Mouse (Mus musculus) neural tube, embryonic 15.5 days (tissue): ENCODE data around the gene Abhd17a. TPM values are rescaled to one million over a fixed set of nuclear protein-coding genes. Genes with fewer than 3 reads are reported as not detected.

Source experiments
- ATAC-seq: fragments of 200-750 bp; cut with Nextera tagmentation; 2 replicates; pipeline ENCODE4 v1.8.0; 2017; ENCODE audit warnings: mild to moderate bottlenecking, moderate TSS enrichment, moderate library complexity; ENCODE audit not compliant: low FRiP score
- H3K27ac ChIP-seq: fragments of 300-500 bp; sonication (generic); replicated peaks from 2 replicates; pipeline ENCODE4 v1.5.1; 2015; ENCODE audit warnings: mild to moderate bottlenecking, inconsistent platforms
- H3K27me3 ChIP-seq: fragments of 300-500 bp; sonication (generic); replicated peaks from 2 replicates; pipeline ENCODE4 v1.6.1; 2015; ENCODE audit warnings: inconsistent platforms
- H3K36me3 ChIP-seq: fragments of 300-500 bp; sonication (generic); 2 replicates; pipeline ENCODE4 v1.6.1; 2015; ENCODE audit warnings: inconsistent platforms
- H3K4me1 ChIP-seq: fragments of 300-500 bp; sonication (generic); 2 replicates; pipeline ENCODE4 v1.6.1; 2015; ENCODE audit warnings: inconsistent platforms
- H3K4me2 ChIP-seq: fragments of 300-500 bp; sonication (generic); 2 replicates; pipeline ENCODE4 v1.6.1; 2015; ENCODE audit warnings: inconsistent platforms, mild to moderate bottlenecking, moderate library complexity
- H3K4me3 ChIP-seq: fragments of 300-500 bp; sonication (generic); replicated peaks from 2 replicates; pipeline ENCODE4 v1.5.1; 2015; ENCODE audit warnings: mild to moderate bottlenecking, inconsistent platforms
- H3K9ac ChIP-seq: fragments of 300-500 bp; sonication (generic); replicated peaks from 2 replicates; pipeline ENCODE4 v1.6.1; 2015; ENCODE audit warnings: mild to moderate bottlenecking, inconsistent platforms
- H3K9me3 ChIP-seq: fragments of 300-500 bp; sonication (generic); replicated peaks from 2 replicates; pipeline ENCODE4 v1.6.1; 2016; ENCODE audit warnings: inconsistent platforms
- WGBS: fragments of 180-500 bp; shearing (Covaris S2); methylation state at CpG from one replicate; pipeline ENCODE4 v1.1.7; 2015; ENCODE audit warnings: mixed read lengths; 5-methylcytosine and 5-hydroxymethylcytosine counted together
- polyA plus RNA-seq: library from polyadenylated mRNA; unstranded; fragments of >200 nt; fragmentation: Nextera tagmentation; extraction: Ambion mirVana; gene quantifications from 2 replicates; pipeline ENCODE4 v1.2.1, GENCODE M21; 2015

The Abhd17a gene
- polyA plus RNA-seq, 1 experiment from 2014 or later = 152 TPM

- WGBS = 78% methylated on average over 12 of the region's 12 CpGs
- H3K9me3 ChIP-seq = no peaks in the 10 kb centered on the region
- no peaks in the 10 kb centered on the region for H3K27me3 ChIP-seq
- H3K36me3 ChIP-seq = peaks cover 28% of the 10 kb centered on the region
- no peak overlapping the region for H3K4me3 ChIP-seq
- H3K9ac ChIP-seq = no peak overlapping the region
- no peak for ATAC-seq
- peak overlapping the region; percentile 18; the same call in 1 of the 2 replicates for H3K27ac ChIP-seq
- H3K4me2 ChIP-seq = peak overlapping the region; percentile 23; the same call in 1 of the 2 replicates
- peaks cover 46% of the 10 kb centered on the region for H3K4me1 ChIP-seq
Observed at GRCm38 (mm10) chr10:80584642-80585552, 5.2 kb downstream of the Abhd17a start.

DNA sequence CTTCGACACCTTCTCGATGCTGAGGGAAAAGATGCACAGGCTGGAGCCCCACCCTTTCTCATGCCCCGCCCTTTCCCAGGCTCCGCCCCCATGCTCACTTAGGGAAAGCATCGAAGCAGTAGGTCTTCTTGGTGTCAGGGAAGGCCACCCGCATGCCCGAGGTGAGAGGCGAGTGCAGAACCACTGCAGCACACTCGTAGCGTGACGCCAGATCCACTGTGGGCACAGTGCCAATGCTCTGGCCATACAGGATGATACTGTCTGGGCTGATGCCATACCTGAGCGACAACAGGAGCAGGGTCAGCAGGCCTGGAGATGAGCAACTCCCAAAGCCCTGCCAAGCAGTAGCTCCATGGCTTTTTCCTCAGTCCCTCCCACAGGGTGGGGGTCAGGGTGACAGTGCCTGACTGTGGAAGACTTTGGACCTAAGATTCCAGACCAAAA, 6.1 kb downstream of the Abhd17a start:
- H3K27me3 ChIP-seq = no peaks in the 10 kb centered on the region
- 65% methylated on average over 12 of the region's 12 CpGs for WGBS
- ATAC-seq = no peak
- no peak overlapping the region for H3K4me3 ChIP-seq
- no peak overlapping the region for H3K4me2 ChIP-seq
- peaks cover 40% of the 10 kb centered on the region for H3K4me1 ChIP-seq
- H3K9me3 ChIP-seq = no peaks in the 10 kb centered on the region
- 0 out of 2 replicates have a peak overlapping the region, but pooled peaks have one; percentile 18 for H3K27ac ChIP-seq
- H3K36me3 ChIP-seq = peaks cover 28% of the 10 kb centered on the region
- H3K9ac ChIP-seq = no peak overlapping the region

DNA sequence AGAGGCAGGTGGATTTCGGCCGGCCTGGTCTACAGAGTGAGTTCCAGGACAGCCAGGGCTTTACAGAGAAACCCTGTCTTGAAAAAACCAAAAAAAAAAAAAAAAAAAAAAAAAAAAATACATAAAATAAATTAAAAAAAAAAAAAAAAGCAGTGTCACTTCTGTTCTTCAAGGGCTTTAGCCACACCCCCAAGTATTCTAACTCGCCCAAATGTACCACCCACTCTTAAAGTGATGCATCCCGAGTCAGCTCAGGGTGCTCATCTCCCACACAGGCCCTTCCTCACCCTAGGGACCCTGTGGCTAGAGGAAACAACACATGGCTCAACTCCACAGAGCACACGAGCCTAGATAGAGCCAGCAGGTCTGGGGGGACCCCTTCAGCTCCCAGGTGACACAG, 7.1 kb downstream of the Abhd17a start:
- WGBS = 86% methylated on average over 5 of the region's 5 CpGs
- no peak for ATAC-seq
- H3K4me2 ChIP-seq = no peak overlapping the region
- no peaks in the 10 kb centered on the region for H3K9me3 ChIP-seq
- no peak overlapping the region for H3K9ac ChIP-seq
- no peak overlapping the region for H3K27ac ChIP-seq
- H3K36me3 ChIP-seq = peaks cover 28% of the 10 kb centered on the region
- H3K4me1 ChIP-seq = peaks cover 40% of the 10 kb centered on the region
- no peak overlapping the region for H3K4me3 ChIP-seq
- H3K27me3 ChIP-seq = no peaks in the 10 kb centered on the region

GRCm38 (mm10) chr10:80578911-80579310, 11.2 kb downstream of the Abhd17a start:
- Histone ChIP-seq H3K4me2 (peak overlapping the region; percentile 92), H3K4me3 (0 out of 2 replicates have a peak overlapping the region, but pooled peaks have one; percentile 6), H3K27me3 (no peaks in the 10 kb centered on the region), H3K36me3 (peaks cover 8% of the 10 kb centered on the region), H3K4me1 (peaks cover 39% of the 10 kb centered on the region), H3K27ac (no peak overlapping the region), H3K9me3 (no peaks in the 10 kb centered on the region), H3K9ac (no peak overlapping the region)
- 5% methylated on average over 8 of the region's 8 CpGs for WGBS
- ATAC-seq = no peak

GRCm38 (mm10) chr10:80578131-80578750, 11.9 kb downstream of the Abhd17a start:
- Histone ChIP-seq H3K4me2 (peak overlapping the region; percentile 92), H3K27ac (peak overlapping the region; percentile 90), H3K9me3 (no peaks in the 10 kb centered on the region), H3K27me3 (no peaks in the 10 kb centered on the region), H3K4me1 (peaks cover 46% of the 10 kb centered on the region), H3K4me3 (peak overlapping the region; percentile 83), H3K36me3 (peaks cover 2% of the 10 kb centered on the region), H3K9ac (peak overlapping the region; percentile 78; the same call in 1 of the 2 replicates)
- peak; percentile 15; the same call in 1 of the 2 replicates for ATAC-seq
- WGBS = under 1% methylated on average over 29 of the region's 29 CpGs

DNA sequence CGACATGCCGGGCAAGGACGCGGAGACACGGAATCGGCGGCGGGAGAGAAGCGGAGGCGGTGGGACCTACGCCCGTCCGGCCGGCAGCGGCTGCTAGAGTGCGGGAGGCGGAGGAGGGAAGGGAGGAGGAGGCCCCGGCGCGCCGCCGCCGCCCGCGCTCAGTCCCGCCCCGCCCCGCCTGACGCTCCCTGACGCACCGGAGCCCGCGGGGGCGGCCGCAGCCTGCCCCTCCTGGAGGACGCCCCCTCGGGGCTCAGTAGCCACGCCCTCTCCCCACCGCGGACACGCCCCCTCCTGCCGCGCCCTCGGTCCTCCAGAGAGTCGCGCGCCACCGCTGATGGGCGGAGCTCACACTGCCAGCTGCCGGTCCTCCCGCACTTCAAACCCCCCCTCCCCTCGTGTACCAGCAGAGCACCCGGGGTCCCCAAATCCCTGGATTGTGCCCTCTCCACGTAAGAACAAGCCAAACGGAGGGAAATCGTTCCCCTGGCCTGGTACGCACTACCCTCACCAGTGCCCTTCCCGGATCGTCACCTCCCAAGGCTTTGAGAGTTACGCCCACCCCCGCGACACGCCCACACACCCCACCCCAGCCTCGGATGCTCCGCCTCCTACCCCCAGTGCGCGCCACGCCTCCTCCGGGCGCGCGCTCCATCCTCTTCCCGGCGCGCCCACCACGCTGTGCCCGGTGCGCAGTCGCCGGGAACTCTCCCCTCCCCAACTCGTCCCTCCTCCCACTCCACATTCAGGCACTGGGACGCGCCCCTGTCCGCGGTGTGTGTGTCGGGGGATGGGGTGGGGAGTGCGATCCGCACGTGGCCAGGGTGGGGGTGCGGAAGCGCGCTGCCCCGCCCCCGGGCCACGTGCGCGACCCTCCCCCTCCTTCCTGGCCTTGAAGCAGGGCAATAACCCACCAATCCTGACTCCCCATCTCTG, 12.7 kb downstream of the Abhd17a start, which contains the start of gene Klf16:
Gene Klf16, minus strand, starts transcription at position 127 of the 936 bp plus-strand sequence.
- WGBS = under 1% methylated on average over 71 of the region's 97 CpGs

DNA sequence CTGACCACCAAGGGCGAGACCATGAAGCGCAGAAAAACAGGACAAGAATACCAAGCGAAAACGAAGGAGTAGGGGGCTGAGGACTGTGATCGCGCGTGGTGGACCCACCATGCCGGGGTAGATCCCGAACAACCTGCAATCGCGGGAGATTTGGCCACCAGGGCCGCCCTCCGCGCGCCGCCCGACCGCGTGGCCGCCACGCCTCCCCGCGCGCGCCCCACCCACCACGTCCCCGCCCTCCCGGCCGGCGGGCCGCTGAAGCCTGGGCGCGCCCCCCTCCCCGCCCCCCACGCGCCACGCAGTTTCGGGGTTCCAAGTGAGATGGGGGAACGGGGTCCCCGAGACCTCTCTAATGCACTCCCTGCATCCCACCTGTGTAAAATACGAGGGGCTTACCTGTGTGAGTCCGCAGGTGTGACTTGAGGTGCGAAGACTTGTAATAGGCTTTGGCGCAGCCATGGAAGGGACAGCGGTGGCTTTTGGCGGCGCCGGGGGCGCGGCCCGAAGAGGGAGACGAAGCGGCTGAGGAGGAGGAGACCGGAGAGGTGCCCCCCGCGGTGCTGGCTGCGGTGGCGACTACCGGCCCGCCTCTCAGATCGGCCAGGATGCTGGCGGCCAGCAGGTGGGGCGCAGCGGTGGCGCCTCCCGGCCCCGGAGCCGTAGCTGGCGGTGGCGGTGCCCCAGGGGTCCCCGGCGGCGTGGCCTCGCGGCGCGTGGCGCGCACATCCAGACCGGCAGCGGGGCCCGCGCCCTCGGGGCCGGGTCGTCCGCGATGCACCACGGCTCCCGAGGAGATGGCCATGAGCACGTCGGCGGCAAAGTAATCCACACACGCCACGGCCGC, 13.6 kb downstream of the Abhd17a start:
- H3K4me3 ChIP-seq = peak overlapping the region; percentile 83
- WGBS = under 1% methylated on average over 69 of the region's 96 CpGs
- ATAC-seq = peak; percentile 2
- no peaks in the 10 kb centered on the region for H3K27me3 ChIP-seq
- peak overlapping the region; percentile 90 for H3K27ac ChIP-seq
- H3K9me3 ChIP-seq = no peaks in the 10 kb centered on the region
- H3K4me2 ChIP-seq = peak overlapping the region; percentile 92
- H3K9ac ChIP-seq = peak overlapping the region; percentile 78
- H3K36me3 ChIP-seq = no peaks in the 10 kb centered on the region
- peaks cover 52% of the 10 kb centered on the region for H3K4me1 ChIP-seq

More for the DNA sequence above, 12.7 kb downstream of the Abhd17a start, which contains the start of gene Klf16:
- H3K9me3 ChIP-seq = no peaks in the 10 kb centered on the region
- H3K4me1 ChIP-seq = peaks cover 46% of the 10 kb centered on the region
- H3K4me3 ChIP-seq = peak within 1 kb of the TSS; percentile 83
- no peaks in the 10 kb centered on the region for H3K27me3 ChIP-seq
- ATAC-seq = peak; percentile 87
- H3K36me3 ChIP-seq = no peaks in the 10 kb centered on the region; the same call in 1 of the 2 replicates
- H3K9ac ChIP-seq = peak within 1 kb of the TSS; percentile 78
- peak within 1 kb of the TSS; percentile 92 for H3K4me2 ChIP-seq
- peak within 1 kb of the TSS; percentile 90 for H3K27ac ChIP-seq

GRCm38 (mm10) chr10:80575925-80576324, 14.2 kb downstream of the Abhd17a start:
- H3K27me3 ChIP-seq = no peaks in the 10 kb centered on the region
- ATAC-seq = no peak
- peak overlapping the region; percentile 90; the same call in 1 of the 2 replicates for H3K27ac ChIP-seq
- no peaks in the 10 kb centered on the region for H3K9me3 ChIP-seq
- H3K9ac ChIP-seq = peak overlapping the region; percentile 78
- H3K4me1 ChIP-seq = peaks cover 58% of the 10 kb centered on the region
- H3K4me2 ChIP-seq = peak overlapping the region; percentile 92
- 17% methylated on average over 17 of the region's 17 CpGs for WGBS
- H3K4me3 ChIP-seq = peak overlapping the region; percentile 83
- no peaks in the 10 kb centered on the region for H3K36me3 ChIP-seq

GRCm38 (mm10) chr10:80574896-80575295, 15.2 kb downstream of the Abhd17a start:
- no peak overlapping the region for H3K4me3 ChIP-seq
- no peak for ATAC-seq
- H3K36me3 ChIP-seq = no peaks in the 10 kb centered on the region
- no peaks in the 10 kb centered on the region for H3K27me3 ChIP-seq
- H3K4me2 ChIP-seq = peak overlapping the region; percentile 92; the same call in 1 of the 2 replicates
- no peak overlapping the region for H3K27ac ChIP-seq
- H3K9me3 ChIP-seq = no peaks in the 10 kb centered on the region
- H3K4me1 ChIP-seq = peaks cover 66% of the 10 kb centered on the region
- 85% methylated on average over 3 of the region's 3 CpGs for WGBS
- H3K9ac ChIP-seq = no peak overlapping the region

DNA sequence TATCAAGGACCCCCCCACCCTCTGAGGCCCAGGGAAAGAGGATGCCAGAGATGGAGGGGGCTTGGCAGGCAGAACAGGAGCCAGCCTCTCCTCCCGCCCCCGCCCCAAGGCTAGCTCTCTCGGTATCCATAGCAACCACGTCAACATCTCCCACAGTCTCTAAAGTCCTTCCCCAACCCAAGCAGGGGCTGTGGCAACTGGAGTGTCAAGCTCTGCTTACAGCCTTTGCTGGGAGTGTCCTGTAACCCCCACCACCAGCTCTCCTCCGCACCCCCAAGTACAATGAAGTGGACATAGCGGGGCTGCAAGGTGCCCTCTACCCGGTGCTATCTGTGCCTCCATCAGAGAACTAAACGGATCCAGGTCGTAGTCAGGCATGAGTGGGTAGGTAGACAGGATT, 16.2 kb downstream of the Abhd17a start:
- H3K4me3 ChIP-seq = no peak overlapping the region
- WGBS = 73% methylated on average over 9 of the region's 9 CpGs
- no peaks in the 10 kb centered on the region for H3K27me3 ChIP-seq
- peaks cover 67% of the 10 kb centered on the region for H3K4me1 ChIP-seq
- no peak overlapping the region for H3K27ac ChIP-seq
- no peak overlapping the region for H3K9ac ChIP-seq
- ATAC-seq = no peak
- H3K36me3 ChIP-seq = no peaks in the 10 kb centered on the region
- H3K4me2 ChIP-seq = 0 out of 2 replicates have a peak overlapping the region, but pooled peaks have one; percentile 5
- H3K9me3 ChIP-seq = no peaks in the 10 kb centered on the region
